Comparison of ENCODE assay signal across 8 mouse cellular contexts in the genomic region with DNA sequence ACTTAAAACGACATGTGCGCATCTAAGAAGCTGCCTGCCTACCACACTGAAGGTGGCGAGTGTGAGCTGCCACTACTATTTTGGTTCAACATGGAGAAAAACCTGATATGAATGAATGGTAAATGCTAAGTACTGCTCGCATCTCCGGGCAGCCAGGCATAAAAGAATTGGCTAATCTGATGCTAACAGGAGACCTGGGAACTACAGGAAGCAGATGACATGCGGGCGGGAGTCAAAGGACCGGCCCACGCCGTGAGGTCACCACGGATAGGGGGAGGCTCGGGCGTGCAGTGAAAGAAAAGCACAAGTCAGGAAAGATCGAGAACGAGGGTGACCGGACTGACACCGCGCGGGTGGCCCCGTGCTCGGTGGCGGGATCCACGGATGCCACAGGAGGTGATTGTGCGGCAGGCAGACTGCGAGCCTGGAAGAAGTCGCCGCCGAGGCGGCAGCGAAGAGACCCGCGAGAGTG. TPM values are rescaled to one million over a fixed set of nuclear protein-coding genes. Genes with fewer than 3 reads are reported as not detected.
DNase-seq lines count a peak whose midpoint lies in the region; ATAC-seq and TF ChIP-seq lines count a peak whose summit lies in the region.

No protein-coding gene starts in this region.

- DNase-seq in MEL-GATA-1-ER (ENCODE audit: extremely low read depth, low read depth), result peak; percentile 76
- DNase-seq in cerebellum, adult 11 months, result peak; percentile 41
- DNase-seq in heart, postnatal 36 days, result peak; percentile 37 to 53
- DNase-seq in layer of hippocampus, adult 2 months (ENCODE audit: low spot score in 2 of 2), result peak; percentile 26 to 50
- peak; percentile 19 for DNase-seq in ovary, adult 18-20 months (ENCODE audit: low spot score)
- DNase-seq in thymus, postnatal 14 days, result peak; percentile 51

- H3K27ac ChIP-seq in forebrain, embryonic 15.5 days (replicated peaks), result 0 out of 2 replicates have a peak overlapping the region, but pooled peaks have one; percentile 13
- peak overlapping the region; percentile 67 for H3K27ac ChIP-seq in layer of hippocampus, adult 2 months
- H3K27ac ChIP-seq in lung, embryonic 16.5 days (ENCODE audit: low read length), result no peak overlapping the region

- peaks cover 11% of the 10 kb centered on the region for H3K4me1 ChIP-seq in forebrain, embryonic 15.5 days
- peaks cover 6% of the 10 kb centered on the region; the same call in 1 of the 2 replicates for H3K4me1 ChIP-seq in lung, embryonic 16.5 days (replicated peaks; ENCODE audit: control insufficient read depth, insufficient read depth, low read length)

- H3K4me3 ChIP-seq in forebrain, embryonic 15.5 days, result peak overlapping the region; percentile 58
- peak overlapping the region; percentile 76 for H3K4me3 ChIP-seq in layer of hippocampus, adult 2 months
- peak overlapping the region; percentile 69 for H3K4me3 ChIP-seq in lung, embryonic 16.5 days (ENCODE audit: low read length)

- peak; percentile 72 for ATAC-seq in forebrain, embryonic 15.5 days (replicated peaks)
- ATAC-seq in lung, embryonic 16.5 days (ENCODE audit: low read depth), result peak; percentile 69

- H3K9me3 ChIP-seq in forebrain, embryonic 15.5 days, result no peaks in the 10 kb centered on the region
- H3K9me3 ChIP-seq in lung, embryonic 16.5 days (ENCODE audit: control insufficient read depth, low read length), result no peaks in the 10 kb centered on the region

- no peaks in the 10 kb centered on the region for H3K27me3 ChIP-seq in forebrain, embryonic 15.5 days
- H3K27me3 ChIP-seq in lung, embryonic 16.5 days (ENCODE audit: control insufficient read depth, insufficient read depth, low read depth, low read length), result no peaks in the 10 kb centered on the region

- H3K36me3 ChIP-seq in forebrain, embryonic 15.5 days, result no peaks in the 10 kb centered on the region
- no peaks in the 10 kb centered on the region for H3K36me3 ChIP-seq in lung, embryonic 16.5 days (ENCODE audit: control insufficient read depth, insufficient read depth, low read length)

- peak; percentile 52 for TF ChIP-seq CTCF in layer of hippocampus, adult 2 months (conservative IDR thresholded peaks at IDR 0.05)

- intact Hi-C loops in heart, postnatal 36 days (cut with DNase I), result loop anchor here (1.0 kb wide), 1 partner anchor 163 kb away; a partner anchor contains a TSS

- under 1% methylated on average over 32 of the region's 32 CpGs for WGBS in forebrain, embryonic 15.5 days
- under 1% methylated on average over 32 of the region's 32 CpGs for WGBS in lung, embryonic 16.5 days

- peak overlapping the region; percentile 66 for H3K9ac ChIP-seq in forebrain, embryonic 15.5 days (replicated peaks)
- peak overlapping the region; percentile 71 for H3K9ac ChIP-seq in lung, embryonic 16.5 days (ENCODE audit: low read length)

- peak overlapping the region; percentile 98 for H3K4me2 ChIP-seq in forebrain, embryonic 15.5 days (replicated peaks)
- peak overlapping the region; percentile 92 for H3K4me2 ChIP-seq in lung, embryonic 16.5 days (ENCODE audit: low read depth, low read length)

RNA-seq across cellular contexts. Expression of a gene that starts 0.6 kb away (rescaled TPM):
- 12.0 and 13.0 TPM in 2 replicates for polyA plus RNA-seq in forebrain, embryonic 15.5 days (2015; fragmentation: Nextera tagmentation; extraction: Ambion mirVana)
- 1 to 10 TPM; 2.5 to 3.5 TPM for total RNA-seq in heart, postnatal 36 days (2021)
- total RNA-seq in layer of hippocampus, adult 2 months (2021), result 1 to 10 TPM; 6.4 to 6.7 TPM
- polyA plus RNA-seq in lung, embryonic 16.5 days (2015; fragmentation: Nextera tagmentation; extraction: Ambion mirVana), result 15.8 and 17.8 TPM in 2 replicates

RNA-seq across cellular contexts. Expression of a gene that starts 34.1 kb away (rescaled TPM):
- 0.66 and 0.88 TPM in 2 replicates for polyA plus RNA-seq in forebrain, embryonic 15.5 days (2015; fragmentation: Nextera tagmentation; extraction: Ambion mirVana)
- 1 to 10 TPM; 3.1 TPM for total RNA-seq in heart, postnatal 36 days (2021)
- 1 to 10 TPM; 1.7 to 2.7 TPM for total RNA-seq in layer of hippocampus, adult 2 months (2021)
- 2.2 and 3.0 TPM in 2 replicates for polyA plus RNA-seq in lung, embryonic 16.5 days (2015; fragmentation: Nextera tagmentation; extraction: Ambion mirVana)

Comparison
In these comparisons a context has a peak if more than half of its experiments do, and no peak if none do; other contexts are left out.
1. DNase-seq: peak in every context shown above with its lines; median percentile 76 in MEL-GATA-1-ER; 51 in thymus, postnatal 14 days; 45 in heart, postnatal 36 days; 41 in cerebellum, adult 11 months; 38 in layer of hippocampus, adult 2 months; 19 in ovary, adult 18-20 months.